Mouse (Mus musculus) myocyte (in vitro differentiated cells): ENCODE data around the gene Ireb2. TPM values are rescaled to one million over a fixed set of nuclear protein-coding genes. Genes with fewer than 3 reads are reported as not detected.

Experiments used
- H3K27me3 ChIP-seq: one replicate; pipeline ENCODE4 v1.6.1; 2011; ENCODE audit not compliant: control insufficient read depth, insufficient read depth, insufficient read length
- H3K36me3 ChIP-seq: one replicate; pipeline ENCODE4 v1.6.1; 2011; ENCODE audit not compliant: control insufficient read depth, insufficient read depth
- H3K4me2 ChIP-seq: one replicate; pipeline ENCODE4 v1.6.1; 2011; ENCODE audit warnings: low read depth, control low read depth
- H3K4me3 ChIP-seq: one replicate; pipeline ENCODE4 v1.5.1; 2011; ENCODE audit warnings: mild to moderate bottlenecking, control low read depth, moderate library complexity
- H3K79me2 ChIP-seq: one replicate; pipeline ENCODE4 v1.6.1; 2011; ENCODE audit not compliant: control insufficient read depth, insufficient read depth
- H3ac ChIP-seq: one replicate; pipeline ENCODE4 v1.6.1; 2011; ENCODE audit not compliant: control insufficient read depth, insufficient read length
- CEBPB ChIP-seq: IDR thresholded peaks from 2 replicates; pipeline ENCODE4 v1.6.1; 2011; ENCODE audit warnings: mild to moderate bottlenecking, moderate library complexity; ENCODE audit not compliant: poor library complexity, insufficient read depth, severe bottlenecking
- E2F4 ChIP-seq: IDR thresholded peaks from one replicate; pipeline ENCODE4 v1.6.1; 2011; ENCODE audit warnings: mild to moderate bottlenecking, control low read depth, moderate library complexity; ENCODE audit not compliant: insufficient read depth
- MAX ChIP-seq: IDR thresholded peaks from one replicate; pipeline ENCODE4 v1.6.1; 2011; ENCODE audit warnings: low read depth, mild to moderate bottlenecking, control low read depth
- MYOD1 ChIP-seq, 3 experiments: IDR thresholded peaks; one replicate each; pipeline ENCODE4 v1.6.1; 2011; ENCODE audit warnings: control low read depth in 2 of 3, low read depth in 2 of 3, mild to moderate bottlenecking in 2 of 3, moderate library complexity in 1 of 3; ENCODE audit not compliant: insufficient read length in 2 of 3, control insufficient read depth in 1 of 3
- MYOG ChIP-seq, 3 experiments: IDR thresholded peaks; one replicate each; pipeline ENCODE4 v1.6.1; 2011; ENCODE audit warnings: control low read depth in 2 of 3, low read depth in 2 of 3, mild to moderate bottlenecking in 2 of 3; ENCODE audit not compliant: insufficient read length in 2 of 3, control insufficient read depth in 1 of 3, insufficient read depth in 1 of 3
- POLR2A ChIP-seq: IDR thresholded peaks from one replicate; pipeline ENCODE4 v1.6.1; 2011; ENCODE audit warnings: low read depth, mild to moderate bottlenecking, control low read depth, moderate library complexity; ENCODE audit not compliant: insufficient read length
- POLR2AphosphoS2 ChIP-seq: IDR thresholded peaks from one replicate; pipeline ENCODE4 v1.6.1; 2011; ENCODE audit warnings: low read depth, control low read depth; ENCODE audit not compliant: insufficient read length
- REST ChIP-seq: IDR thresholded peaks from one replicate; pipeline ENCODE4 v1.6.1; 2011; ENCODE audit warnings: mild to moderate bottlenecking, control low read depth, moderate library complexity; ENCODE audit not compliant: insufficient read depth, insufficient read length
- SRF ChIP-seq: IDR thresholded peaks from one replicate; pipeline ENCODE4 v1.6.1; 2011; ENCODE audit warnings: low read depth; ENCODE audit not compliant: control insufficient read depth, insufficient read length
- TCF12 ChIP-seq: IDR thresholded peaks from one replicate; pipeline ENCODE4 v1.6.1; 2011; ENCODE audit warnings: mild to moderate bottlenecking, control low read depth; ENCODE audit not compliant: poor library complexity, insufficient read depth, severe bottlenecking
- TCF3 ChIP-seq: IDR thresholded peaks from one replicate; pipeline ENCODE4 v1.6.1; 2011; ENCODE audit warnings: low read depth, control low read depth; ENCODE audit not compliant: insufficient read length
- USF1 ChIP-seq: IDR thresholded peaks from one replicate; pipeline ENCODE4 v1.6.1; 2011; ENCODE audit warnings: low read depth, mild to moderate bottlenecking, control low read depth, moderate library complexity
- polyA plus RNA-seq: library from polyadenylated mRNA; unstranded; fragments of >200 nt; fragmentation: generic; extraction: Trizol; gene quantifications from one replicate; pipeline ENCODE4 v1.2.1, GENCODE M21; 2012; ENCODE audit warnings: missing spikeins

Gene Ireb2
- polyA plus RNA-seq, 1 experiment: 9.4 TPM

GRCm38 (mm10) chr9:54917010-54917677 is 53.6 kb downstream of the Ireb2 start, which contains the start of gene Hykk:
Gene Hykk (plus strand): TSS chr9:54917283.
- Histone ChIP-seq H3K79me2 (no peaks in the 10 kb centered on the region), H3K36me3 (no peaks in the 10 kb centered on the region), H3K4me3 (peak within 1 kb of the TSS; percentile 4), H3K27me3 (no peaks in the 10 kb centered on the region), H3K4me2 (peak within 1 kb of the TSS; percentile 34), H3ac (no peak within 1 kb of the TSS)
- TF ChIP-seq SRF (no peak), POLR2AphosphoS2 (no peak), TCF12 (no peak), POLR2A (peak; percentile 47), MYOD1 (IDR thresholded peaks at IDR 0.05; ENCODE audit: control insufficient read depth in 1 of 3, insufficient read length in 2 of 3, low read depth in 2 of 3) (no peak)

GRCm38 (mm10) chr9:54918191-54918590 is 54.6 kb downstream of the Ireb2 start:
- Histone ChIP-seq H3K4me3 (no peak overlapping the region), H3ac (no peak overlapping the region), H3K4me2 (no peak overlapping the region), H3K27me3 (no peaks in the 10 kb centered on the region), H3K79me2 (no peaks in the 10 kb centered on the region), H3K36me3 (no peaks in the 10 kb centered on the region)
- TF ChIP-seq MYOG (IDR thresholded peaks at IDR 0.05; ENCODE audit: control insufficient read depth in 1 of 3, insufficient read depth in 1 of 3, insufficient read length in 2 of 3, low read depth in 2 of 3) (no peak), REST (no peak), TCF3 (no peak), POLR2AphosphoS2 (no peak), E2F4 (no peak), SRF (no peak), MYOD1 (IDR thresholded peaks at IDR 0.05; ENCODE audit: control insufficient read depth in 1 of 3, insufficient read length in 2 of 3, low read depth in 2 of 3) (no peak), CEBPB (no peak), USF1 (no peak)

DNA sequence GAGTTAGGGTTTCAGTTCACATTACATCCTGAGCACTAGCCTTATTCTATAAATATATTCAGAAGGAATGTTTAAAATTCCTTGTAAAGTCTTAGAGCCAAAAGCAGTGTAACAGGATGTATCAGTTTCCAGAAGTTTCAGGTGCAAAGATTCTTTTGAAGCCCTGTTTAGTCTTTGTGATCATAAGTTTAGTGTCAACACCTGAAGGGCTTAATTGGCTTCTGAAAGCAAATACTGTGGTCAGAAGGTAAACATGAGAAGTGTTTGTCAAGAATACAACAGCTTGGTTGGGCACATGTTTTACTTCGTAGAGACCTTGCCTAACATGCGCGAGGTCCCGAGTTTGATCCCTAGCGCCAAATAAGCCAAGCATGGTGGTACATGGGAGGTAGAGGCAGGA is 55.2 kb downstream of the Ireb2 start:
- Histone ChIP-seq H3K4me2 (no peak overlapping the region), H3K79me2 (no peaks in the 10 kb centered on the region), H3K4me3 (no peak overlapping the region), H3ac (no peak overlapping the region), H3K27me3 (no peaks in the 10 kb centered on the region), H3K36me3 (no peaks in the 10 kb centered on the region)
- TF ChIP-seq USF1 (no peak), TCF3 (no peak), POLR2AphosphoS2 (no peak), MYOD1 (IDR thresholded peaks at IDR 0.05; ENCODE audit: control insufficient read depth in 1 of 3, insufficient read length in 2 of 3, low read depth in 2 of 3) (no peak), SRF (no peak), TCF12 (no peak), MYOG (IDR thresholded peaks at IDR 0.05; ENCODE audit: control insufficient read depth in 1 of 3, insufficient read depth in 1 of 3, insufficient read length in 2 of 3, low read depth in 2 of 3) (no peak), CEBPB (no peak), E2F4 (no peak), REST (no peak), POLR2A (no peak), MAX (no peak)

GRCm38 (mm10) chr9:54919946-54920345 is 56.4 kb downstream of the Ireb2 start:
- Histone ChIP-seq H3K36me3 (no peaks in the 10 kb centered on the region), H3K27me3 (no peaks in the 10 kb centered on the region), H3K4me2 (no peak overlapping the region), H3ac (no peak overlapping the region), H3K79me2 (no peaks in the 10 kb centered on the region), H3K4me3 (no peak overlapping the region)
- no peak for TF ChIP-seq TCF12
- no peak for TF ChIP-seq REST
- TF ChIP-seq MYOG (IDR thresholded peaks at IDR 0.05; ENCODE audit: control insufficient read depth in 1 of 3, insufficient read depth in 1 of 3, insufficient read length in 2 of 3, low read depth in 2 of 3): no peak
- TF ChIP-seq TCF3: no peak
- TF ChIP-seq SRF: no peak
- no peak for TF ChIP-seq POLR2A
- no peak for TF ChIP-seq MAX
- no peak for TF ChIP-seq CEBPB
- TF ChIP-seq USF1: no peak
- TF ChIP-seq POLR2AphosphoS2: no peak
- TF ChIP-seq E2F4: no peak
- no peak for TF ChIP-seq MYOD1 (IDR thresholded peaks at IDR 0.05; ENCODE audit: control insufficient read depth in 1 of 3, insufficient read length in 2 of 3, low read depth in 2 of 3)
